Mouse (Mus musculus) adrenal gland (tissue): ENCODE data around the gene Jaml.
"Not testable (repeated sequence)": the region's sequence is repeated elsewhere in the genome, so short reads cannot be mapped to it uniquely, and the experiment has no call there.

Experiments
- intact Hi-C: fragments of 180-260 bp; cut with DNase I; formaldehyde crosslinking; loops from one replicate; pipeline ENCODE4 v1.15.1; 2025
- long read RNA-seq, 2 experiments: library from polyadenylated mRNA; unstranded; transcript quantifications; one replicate each; pipeline ENCODE4 v2.0.0; 2020; ENCODE audit warnings: borderline replicate concordance in 1 of 2; ENCODE audit not compliant: insufficient replicate concordance in 1 of 2

Jaml gene
- long read RNA-seq, experiment 1, transcript Jaml-201 (11 exons, 2,461 nt) = major isoform, 10 of 16 reads
- long read RNA-seq, experiment 1, partial matches to known transcripts = 4 of 16 reads
- long read RNA-seq, experiment 1, other reads (novel, unspliced or antisense) = 2 of 16 reads
- long read RNA-seq, experiment 2, transcript Jaml-201 (11 exons, 2,461 nt) = major isoform, 5 of 8 reads
- long read RNA-seq, experiment 2, partial matches to known transcripts = 1 of 8 reads
- long read RNA-seq, experiment 2, other reads (novel, unspliced or antisense) = 2 of 8 reads

- intact Hi-C loops = no loop called here
Observed at GRCm38 (mm10) chr9:45079011-45079410, at the start of gene Jaml. Gene Jaml (plus strand): TSS chr9:45079183.

DNA sequence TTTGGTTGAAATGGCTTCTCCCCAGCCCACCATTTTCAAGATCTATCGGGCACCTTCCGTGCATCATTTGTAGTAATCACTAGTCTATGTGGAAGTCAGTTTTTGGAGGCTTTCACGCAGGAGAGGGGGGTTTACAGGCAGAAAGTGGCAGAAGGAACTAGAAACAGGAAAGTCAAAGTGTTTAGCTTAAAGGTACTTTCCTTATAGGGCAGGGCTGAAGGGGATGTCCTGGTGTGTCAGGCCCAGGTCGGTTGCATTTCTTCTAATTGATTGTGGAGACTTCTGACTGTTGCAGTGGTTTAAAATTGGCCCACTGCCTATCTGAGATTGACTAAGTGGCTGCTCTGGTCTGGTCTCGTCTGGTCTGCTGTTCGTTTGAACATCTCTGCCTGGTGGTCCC is 48.6 kb upstream of the Jaml start:
- intact Hi-C loops = no loop called here

DNA sequence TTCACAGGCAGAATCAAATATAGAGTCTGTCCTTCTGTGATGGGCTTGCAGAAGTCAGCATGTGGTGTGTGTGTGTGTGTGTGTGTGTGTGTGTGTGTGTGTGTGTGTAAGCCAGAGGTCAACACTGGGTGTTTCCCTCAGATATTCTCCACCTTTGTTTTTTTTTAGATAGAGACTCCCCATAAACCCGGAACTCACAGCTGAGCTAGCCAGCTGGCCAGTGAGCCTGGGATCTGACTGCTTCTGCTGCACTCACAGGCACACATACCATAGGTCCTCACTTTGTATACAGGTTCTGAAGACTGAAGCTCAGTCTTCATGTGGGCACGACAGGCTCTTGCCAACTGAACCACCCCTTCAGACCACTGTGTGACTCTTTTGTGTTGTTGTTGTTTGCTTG is 46.7 kb upstream of the Jaml start:
- intact Hi-C loops = no loop called here

DNA sequence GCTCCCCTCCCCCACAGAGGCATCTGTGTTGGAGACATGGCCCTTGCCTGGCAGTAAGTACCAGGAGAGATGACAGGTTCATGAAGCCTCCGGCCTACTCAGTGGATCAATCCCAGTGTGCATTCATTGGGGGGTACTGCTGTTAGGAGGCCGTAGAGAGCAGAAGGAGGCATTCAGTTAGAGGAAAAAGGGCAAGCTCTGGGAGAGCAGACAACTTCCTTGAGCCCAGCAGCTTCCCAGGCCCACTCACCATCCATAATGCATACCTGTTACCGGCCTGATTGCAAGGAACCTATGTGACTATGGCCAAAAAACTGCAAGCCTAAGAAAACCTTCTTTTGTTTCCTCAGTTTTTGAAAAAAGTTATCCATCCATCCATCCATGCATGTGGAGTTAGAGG is 44.5 kb upstream of the Jaml start:
- intact Hi-C loops = no loop called here

- intact Hi-C loops = not testable (repeated sequence)
Observed at GRCm38 (mm10) chr9:45037803-45038202, 41.2 kb upstream of the Jaml start.

GRCm38 (mm10) chr9:45039499-45039898 is 39.5 kb upstream of the Jaml start, which contains the start of gene Mpzl2:
Gene Mpzl2 (plus strand): TSS chr9:45039799.
- intact Hi-C loops = no loop called here

- intact Hi-C loops = no loop called here
Observed at GRCm38 (mm10) chr9:45040066-45040845, 38.7 kb upstream of the Jaml start.

- intact Hi-C loops = no loop called here
Observed at GRCm38 (mm10) chr9:45041131-45041838, 37.7 kb upstream of the Jaml start.

GRCm38 (mm10) chr9:45042056-45042720 is 36.8 kb upstream of the Jaml start:
- intact Hi-C loops = no loop called here

DNA sequence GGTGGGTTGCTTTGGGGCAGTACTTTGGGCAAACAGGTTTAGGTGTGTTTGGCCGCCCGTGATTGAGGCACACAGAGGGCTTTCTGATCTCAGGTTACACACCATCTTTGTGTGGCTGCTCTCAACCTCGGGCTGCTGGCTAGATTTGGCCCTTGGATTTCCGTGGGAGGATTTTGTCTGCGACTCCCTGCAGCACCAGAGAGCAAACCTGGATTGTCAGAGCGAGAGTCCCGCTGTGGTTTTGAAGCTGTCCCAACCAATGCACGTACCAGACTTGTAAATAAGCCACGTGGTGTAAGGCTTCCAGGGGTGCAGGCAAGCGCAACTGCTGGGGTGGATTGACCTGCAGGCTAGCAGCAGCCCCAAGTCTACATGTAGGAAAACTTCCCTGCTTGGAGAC is 36.0 kb upstream of the Jaml start:
- intact Hi-C loops = no loop called here

DNA sequence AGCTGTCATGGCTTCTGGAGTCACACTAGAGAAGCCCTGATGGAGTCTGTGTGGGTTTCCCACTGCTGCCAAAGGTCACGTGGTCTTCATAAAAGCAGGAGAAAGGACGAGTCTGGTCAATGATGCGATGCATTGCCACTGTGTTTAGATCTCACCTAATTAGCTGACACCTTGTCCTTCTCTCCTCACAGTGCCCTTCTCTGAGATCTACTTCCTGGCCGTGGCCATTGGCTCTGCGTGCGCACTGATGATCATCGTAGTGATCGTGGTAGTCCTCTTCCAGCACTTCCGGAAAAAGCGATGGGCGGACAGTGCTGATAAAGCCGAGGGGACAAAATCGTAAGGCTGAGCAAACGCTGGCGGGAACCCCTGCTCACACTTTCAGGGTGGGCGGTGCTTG is 32.0 kb upstream of the Jaml start:
- intact Hi-C loops = no loop called here

DNA sequence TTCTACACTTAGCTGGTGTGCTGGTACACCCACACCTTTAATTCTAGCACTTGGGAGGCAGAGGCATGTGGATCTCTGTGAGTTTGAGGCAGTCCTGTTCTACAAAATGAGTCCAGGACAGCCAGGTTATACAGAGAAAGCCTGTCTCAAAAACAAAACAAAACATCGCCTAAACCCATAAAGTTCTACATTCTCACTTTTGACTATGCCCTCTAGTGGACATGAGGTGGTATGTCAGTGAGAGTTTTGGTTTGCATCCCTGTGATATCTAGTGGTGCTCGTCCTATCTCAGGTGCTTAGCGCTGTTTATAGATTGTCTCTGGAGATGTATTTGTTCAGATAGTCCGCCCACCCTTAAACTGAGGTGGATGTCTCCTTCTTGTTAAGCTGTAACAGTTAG is 30.5 kb upstream of the Jaml start:
- intact Hi-C loops = no loop called here

DNA sequence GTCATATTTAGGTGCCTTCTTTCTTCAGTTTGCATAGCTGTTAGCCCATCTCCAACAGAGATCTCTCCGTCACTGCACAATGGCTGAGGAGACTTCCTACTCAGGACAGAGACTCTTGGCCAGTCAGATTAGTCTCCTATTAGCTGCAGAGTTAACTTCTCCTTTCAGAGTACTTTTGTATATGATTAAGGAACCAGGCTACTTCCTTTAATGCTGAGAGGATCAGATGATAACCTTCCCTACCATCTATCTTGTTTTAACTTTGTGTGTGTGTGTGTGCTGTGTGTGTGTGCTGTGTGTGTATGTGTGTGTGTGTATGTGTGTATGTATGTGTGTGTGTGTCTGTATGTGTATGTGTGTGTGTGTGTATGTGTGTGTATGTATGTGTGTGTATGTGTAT is 29.3 kb upstream of the Jaml start:
- intact Hi-C loops = no loop called here

DNA sequence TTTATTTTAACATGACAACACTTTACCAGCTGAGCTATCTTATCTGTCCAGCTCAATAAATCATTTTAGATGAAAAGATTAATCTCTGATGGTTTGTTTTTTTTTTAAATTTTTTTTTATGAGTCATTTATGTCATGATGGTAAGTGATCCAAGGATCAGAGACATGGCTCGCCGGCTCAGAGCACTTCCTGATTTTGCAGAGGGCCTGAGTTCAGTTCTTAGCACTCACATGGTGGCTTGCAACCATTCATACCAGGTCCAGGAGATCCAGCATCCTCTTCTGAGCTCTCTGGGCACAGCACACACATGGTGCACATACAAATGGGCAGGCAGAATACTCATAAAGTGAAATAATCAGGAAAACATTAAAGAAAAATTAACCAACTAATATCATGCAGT is 28.7 kb upstream of the Jaml start:
- intact Hi-C loops = no loop called here

GRCm38 (mm10) chr9:45055082-45055713 is 23.8 kb upstream of the Jaml start, which contains the start of gene Mpzl3:
Gene Mpzl3 (plus strand): TSS chr9:45055186.
- intact Hi-C loops = no loop called here

- intact Hi-C loops = no loop called here
Observed at GRCm38 (mm10) chr9:45058304-45058940, 20.6 kb upstream of the Jaml start.

DNA sequence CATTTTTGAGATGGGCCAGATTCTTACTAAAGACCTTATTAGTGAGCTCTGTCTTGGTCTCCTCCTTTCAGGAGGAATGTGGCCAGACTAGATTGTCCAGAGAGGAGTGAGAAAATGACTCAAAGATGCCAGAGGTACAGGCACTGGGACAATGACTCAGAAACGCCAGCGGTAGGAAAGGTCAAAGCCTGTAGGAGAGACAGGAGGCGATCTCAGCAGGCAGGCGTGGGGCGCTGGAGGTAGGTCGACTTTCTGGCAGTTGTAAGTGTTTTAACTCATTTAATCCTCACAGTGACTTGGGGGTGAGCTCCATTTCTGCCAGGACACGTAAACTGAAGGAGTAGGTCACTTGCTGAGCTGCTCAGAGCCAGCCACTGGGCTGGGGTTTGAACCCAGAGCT is 18.8 kb upstream of the Jaml start:
- intact Hi-C loops = no loop called here

DNA sequence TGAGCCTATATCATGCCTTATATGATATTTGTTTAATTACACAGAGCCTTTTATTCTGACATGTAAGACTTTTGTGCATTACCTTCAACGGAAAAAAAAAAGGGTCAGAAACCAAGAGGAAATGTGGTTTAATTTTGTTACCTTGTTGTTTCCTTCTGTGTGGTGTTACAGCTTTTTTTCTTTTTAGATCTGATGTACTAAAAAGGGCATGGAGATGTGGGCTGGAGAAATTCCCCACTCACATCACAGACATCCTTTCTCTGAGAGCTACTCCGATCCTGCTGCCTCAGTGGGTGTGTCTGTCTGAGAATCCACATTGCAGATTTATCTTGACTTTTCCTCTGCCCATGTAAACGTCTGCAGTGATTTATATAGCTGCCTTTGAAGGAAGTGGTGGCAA is 16.3 kb upstream of the Jaml start:
- intact Hi-C loops = no loop called here

- intact Hi-C loops = no loop called here
Observed at GRCm38 (mm10) chr9:45064421-45064820, 14.6 kb upstream of the Jaml start.

DNA sequence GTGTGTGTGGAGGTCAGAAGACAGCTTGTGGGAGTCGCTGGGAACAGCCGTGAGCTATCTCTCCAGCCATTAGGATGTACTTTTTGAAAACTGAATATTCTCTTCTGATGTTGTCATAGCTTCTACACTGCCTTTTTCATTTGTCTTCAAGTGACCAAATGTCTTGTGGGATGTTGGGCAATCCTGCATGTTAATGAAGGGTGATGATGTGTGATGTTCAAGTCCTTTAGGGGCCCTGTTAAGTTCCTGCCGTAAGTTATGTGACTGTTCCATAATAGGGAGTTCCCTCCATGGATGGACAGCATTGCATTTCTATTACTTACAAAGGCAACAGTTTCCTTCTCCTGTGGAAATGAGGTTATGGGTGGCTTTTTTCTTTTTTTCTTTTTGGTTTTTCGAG is 12.2 kb upstream of the Jaml start:
- intact Hi-C loops = no loop called here

DNA sequence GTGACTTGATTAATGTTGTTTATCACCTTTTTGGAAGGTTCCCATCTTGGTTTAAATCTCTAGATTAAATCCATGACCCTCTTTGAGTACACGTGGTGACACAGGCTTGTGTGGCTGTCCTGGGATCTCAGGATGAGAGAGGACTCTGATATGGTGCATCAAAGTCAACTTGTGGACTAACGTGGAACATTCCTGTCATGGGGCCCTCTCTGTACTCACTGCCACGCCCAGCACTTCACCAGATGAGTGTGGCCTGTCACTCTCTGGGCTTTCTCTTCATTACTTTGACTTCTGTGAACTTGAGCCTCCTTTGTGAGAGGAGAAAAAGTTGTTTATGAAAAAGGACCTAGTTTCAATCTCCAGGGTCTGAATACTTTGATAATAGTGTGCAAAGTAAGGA is 7.2 kb upstream of the Jaml start:
- intact Hi-C loops = no loop called here
